ENCODE assay signal across 11 mouse cellular contexts in the genomic region with DNA sequence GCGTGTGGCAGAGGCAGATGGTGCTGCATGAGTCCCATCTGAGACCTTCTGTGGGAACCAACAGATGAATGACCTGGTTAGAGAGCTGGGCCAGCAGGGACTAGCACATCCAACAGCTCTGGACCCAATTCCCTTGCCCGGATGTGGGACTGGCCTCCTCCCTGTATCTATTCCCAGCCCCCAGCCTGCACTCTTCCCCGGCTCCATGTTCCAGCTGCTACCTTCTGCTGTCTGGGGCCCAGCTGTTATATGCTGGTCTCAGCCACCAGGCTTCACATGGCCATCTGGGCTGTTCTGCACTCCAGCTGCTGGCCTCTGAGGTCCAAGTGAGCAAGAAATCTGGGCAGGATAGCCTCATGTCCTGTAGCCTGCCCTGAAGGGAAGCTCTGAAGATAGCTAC. TPM values are rescaled to one million over a fixed set of nuclear protein-coding genes. Genes with fewer than 3 reads are reported as not detected.
A peak's percentile ranks its signal among the peaks of the same experiment; 100 is the strongest.
DNase-seq lines count a peak whose midpoint lies in the region; ATAC-seq and TF ChIP-seq lines count a peak whose summit lies in the region.
"Had no signal": no experiment of that assay in that cellular context is flagged by ENCODE, and none has a peak within 500 bp of the region (broad histone marks: within the 10 kb centered on the region; RNA-seq: fewer than 3 reads in every experiment).

No protein-coding gene starts in this region.

- H3K9ac ChIP-seq in kidney, postnatal 0 days (ENCODE audit: low read depth, low read length): no peak overlapping the region
- H3K9ac ChIP-seq in intestine, embryonic 16.5 days (ENCODE audit: low read depth, low read length): peak overlapping the region; percentile 37; the same call in 1 of the 2 replicates

- H3K27ac ChIP-seq in kidney, postnatal 0 days: no peak overlapping the region
- H3K27ac ChIP-seq in intestine, embryonic 16.5 days (ENCODE audit: low read length): no peak overlapping the region

- WGBS in kidney, postnatal 0 days: 85% methylated on average over 3 of the region's 3 CpGs
- WGBS in intestine, embryonic 16.5 days: 71% methylated on average over 3 of the region's 3 CpGs

- TF ChIP-seq POLR2A in myocyte (IDR thresholded peaks at IDR 0.05; ENCODE audit: insufficient read length, low read depth): no peak

- no peak overlapping the region for H3K4me3 ChIP-seq in kidney, postnatal 0 days (replicated peaks; ENCODE audit: low read depth, low read length)
- H3K4me3 ChIP-seq in intestine, embryonic 16.5 days (ENCODE audit: low read length): no peak overlapping the region
- H3K4me3 ChIP-seq in myocyte: no peak overlapping the region

- no peak for TF ChIP-seq CTCF in kidney, postnatal 0 days (IDR thresholded peaks at IDR 0.05; ENCODE audit: low read depth)

- H3K79me2 ChIP-seq in myocyte (ENCODE audit: control insufficient read depth, insufficient read depth): no peaks in the 10 kb centered on the region

- no peaks in the 10 kb centered on the region for H3K9me3 ChIP-seq in kidney, postnatal 0 days (replicated peaks; ENCODE audit: low read length)
- H3K9me3 ChIP-seq in intestine, embryonic 16.5 days (ENCODE audit: control insufficient read depth, low read length): no peaks in the 10 kb centered on the region

- no peak overlapping the region for H3ac ChIP-seq in myocyte (ENCODE audit: control insufficient read depth, insufficient read length)

- peaks cover 4% of the 10 kb centered on the region; the same call in 1 of the 2 replicates for H3K4me1 ChIP-seq in kidney, postnatal 0 days (replicated peaks; ENCODE audit: insufficient read depth, low read length)
- H3K4me1 ChIP-seq in intestine, embryonic 16.5 days (ENCODE audit: control insufficient read depth, insufficient read depth, low read length): peaks cover 8% of the 10 kb centered on the region

- ATAC-seq in kidney, postnatal 0 days (replicated peaks; ENCODE audit: low FRiP score, low read depth): no peak
- peak; percentile 35; the same call in 1 of the 2 replicates for ATAC-seq in intestine, embryonic 16.5 days
- ATAC-seq in erythroblast, adult 5-6 weeks (replicated peaks; ENCODE audit: low FRiP score, poor library complexity, severe bottlenecking): no peak

- peaks cover 18% of the 10 kb centered on the region for H3K27me3 ChIP-seq in kidney, postnatal 0 days (ENCODE audit: insufficient read depth, low read length)
- H3K27me3 ChIP-seq in intestine, embryonic 16.5 days (replicated peaks; ENCODE audit: control insufficient read depth, insufficient read depth, low read length): peaks cover 42% of the 10 kb centered on the region
- peaks cover 28% of the 10 kb centered on the region for H3K27me3 ChIP-seq in myocyte (ENCODE audit: control insufficient read depth, insufficient read depth, insufficient read length)

- H3K36me3 ChIP-seq in kidney, postnatal 0 days (ENCODE audit: insufficient read depth, low read length): no peaks in the 10 kb centered on the region
- H3K36me3 ChIP-seq in intestine, embryonic 16.5 days (ENCODE audit: control insufficient read depth, insufficient read depth, low read length): no peaks in the 10 kb centered on the region
- H3K36me3 ChIP-seq in myocyte (ENCODE audit: control insufficient read depth, insufficient read depth): no peaks in the 10 kb centered on the region

- no peak overlapping the region for H3K4me2 ChIP-seq in kidney, postnatal 0 days (ENCODE audit: low read length)
- no peak overlapping the region for H3K4me2 ChIP-seq in intestine, embryonic 16.5 days (ENCODE audit: low read depth, low read length)
- H3K4me2 ChIP-seq in myocyte (ENCODE audit: low read depth): no peak overlapping the region

- DNase-seq in kidney, postnatal 0 days (ENCODE audit: low spot score): peak; percentile 25
- no peak for DNase-seq in kidney, adult 18-20 months
- peak; percentile 84 to 87 for DNase-seq in heart, adult 9 months (ENCODE audit: low spot score in 2 of 2)
- DNase-seq in ovary, postnatal 10 days (ENCODE audit: low spot score): no peak
- DNase-seq in cerebellum, adult 9-11 months: no peak
- DNase-seq: cerebellum, adult 8-10 months; kidney, postnatal 36 days had no signal

TF ChIP-seq in myocyte, 11 proteins besides CTCF, POLR2A, EP300 and RAD21:
- TF ChIP-seq POLR2AphosphoS2 (IDR thresholded peaks at IDR 0.05; ENCODE audit: insufficient read length, low read depth) (no peak), USF1 (IDR thresholded peaks at IDR 0.05; ENCODE audit: low read depth) (no peak), TCF3 (IDR thresholded peaks at IDR 0.05; ENCODE audit: insufficient read length, low read depth) (no peak), SRF (IDR thresholded peaks at IDR 0.05; ENCODE audit: control insufficient read depth, insufficient read length, low read depth) (no peak), REST (IDR thresholded peaks at IDR 0.05; ENCODE audit: insufficient read depth, insufficient read length) (no peak), E2F4 (IDR thresholded peaks at IDR 0.05; ENCODE audit: insufficient read depth) (no peak), MAX (IDR thresholded peaks at IDR 0.05; ENCODE audit: low read depth) (no peak), TCF12 (IDR thresholded peaks at IDR 0.05; ENCODE audit: insufficient read depth, poor library complexity, severe bottlenecking) (no peak), MYOD1 (IDR thresholded peaks at IDR 0.05; ENCODE audit: control insufficient read depth in 1 of 3, insufficient read length in 2 of 3, low read depth in 2 of 3) (peak in 2 of 3 experiments; percentile 36 to 37)

RNA-seq across cellular contexts. Expression of a gene that starts 4.4 kb away (rescaled TPM):
- 5.3 and 7.4 TPM in 2 replicates for polyA plus RNA-seq in kidney, postnatal 0 days (2015; fragmentation: Nextera tagmentation; extraction: Ambion mirVana)
- 0.54 and 1.0 TPM in 2 replicates for polyA plus RNA-seq in intestine, embryonic 16.5 days (2015; fragmentation: Nextera tagmentation; extraction: Ambion mirVana)
- polyA plus RNA-seq in myocyte (2012; fragmentation: generic; extraction: Trizol): 0.19 TPM
- not detected in 2 replicates for total RNA-seq in erythroblast, adult 5-6 weeks (2015; ENCODE audit: low replicate concordance)
- total RNA-seq in erythroblast, adult 5-6 weeks (2017; ENCODE audit: low replicate concordance): not detected in 2 replicates
- total RNA-seq: CH12.LX had no signal

RNA-seq across cellular contexts. Expression of a gene that starts 7.4 kb away (rescaled TPM):
- polyA plus RNA-seq in kidney, postnatal 0 days (2015; fragmentation: Nextera tagmentation; extraction: Ambion mirVana): 122 TPM in 2 replicates
- polyA plus RNA-seq in intestine, embryonic 16.5 days (2015; fragmentation: Nextera tagmentation; extraction: Ambion mirVana): 108 and 111 TPM in 2 replicates
- 65.9 TPM for polyA plus RNA-seq in myocyte (2012; fragmentation: generic; extraction: Trizol)
- total RNA-seq in erythroblast, adult 5-6 weeks (2015; ENCODE audit: low replicate concordance): 16.7 and 17.6 TPM in 2 replicates
- 10.7 and 15.9 TPM in 2 replicates for total RNA-seq in erythroblast, adult 5-6 weeks (2017; ENCODE audit: low replicate concordance)

RNA-seq across cellular contexts. Expression of a gene that starts 17.4 kb away (rescaled TPM):
- 0.24 and 0.28 TPM in 2 replicates for polyA plus RNA-seq in kidney, postnatal 0 days (2015; fragmentation: Nextera tagmentation; extraction: Ambion mirVana)
- 0.26 TPM in 1 of 2 replicates, not detected in the other for polyA plus RNA-seq in intestine, embryonic 16.5 days (2015; fragmentation: Nextera tagmentation; extraction: Ambion mirVana)
- polyA plus RNA-seq in myocyte (2012; fragmentation: generic; extraction: Trizol): 4.6 TPM
- not detected in 2 replicates for total RNA-seq in erythroblast, adult 5-6 weeks (2015; ENCODE audit: low replicate concordance)
- not detected in 2 replicates for total RNA-seq in erythroblast, adult 5-6 weeks (2017; ENCODE audit: low replicate concordance)

RNA-seq across cellular contexts. Expression of a gene that starts 21.8 kb away (rescaled TPM):
- polyA plus RNA-seq in kidney, postnatal 0 days (2015; fragmentation: Nextera tagmentation; extraction: Ambion mirVana): 12.2 and 13.9 TPM in 2 replicates
- polyA plus RNA-seq in intestine, embryonic 16.5 days (2015; fragmentation: Nextera tagmentation; extraction: Ambion mirVana): 24.8 and 26.6 TPM in 2 replicates
- 56.9 TPM for polyA plus RNA-seq in myocyte (2012; fragmentation: generic; extraction: Trizol)
- total RNA-seq in erythroblast, adult 5-6 weeks (2015; ENCODE audit: low replicate concordance): 2.3 TPM in 1 of 2 replicates, not detected in the other
- total RNA-seq in erythroblast, adult 5-6 weeks (2017; ENCODE audit: low replicate concordance): not detected in 2 replicates

RNA-seq across cellular contexts. Expression of a gene that starts 32.0 kb away (rescaled TPM):
- polyA plus RNA-seq in kidney, postnatal 0 days (2015; fragmentation: Nextera tagmentation; extraction: Ambion mirVana): 26.5 and 27.4 TPM in 2 replicates
- 16.3 and 16.9 TPM in 2 replicates for polyA plus RNA-seq in intestine, embryonic 16.5 days (2015; fragmentation: Nextera tagmentation; extraction: Ambion mirVana)
- 43.1 TPM for polyA plus RNA-seq in myocyte (2012; fragmentation: generic; extraction: Trizol)
- total RNA-seq in erythroblast, adult 5-6 weeks (2015; ENCODE audit: low replicate concordance): 65.3 and 78.0 TPM in 2 replicates
- 137 and 154 TPM in 2 replicates for total RNA-seq in erythroblast, adult 5-6 weeks (2017; ENCODE audit: low replicate concordance)

Comparison
In these comparisons a context has a peak if more than half of its experiments do, and no peak if none do; other contexts are left out.
1. DNase-seq: peak in kidney, postnatal 0 days (single experiment) and heart, adult 9 months (2 of 2); none in kidney, adult 18-20 months (single experiment), ovary, postnatal 10 days (single experiment) and cerebellum, adult 9-11 months (single experiment).